Mouse (Mus musculus) bone marrow macrophage, adult 2 months (primary cell): ENCODE results near the gene Kcnj1.

Source experiments
- CTCF ChIP-seq: IDR thresholded peaks from 2 replicates; pipeline ENCODE4 v1.5.1; 2012; ENCODE audit warnings: low read depth, mild to moderate bottlenecking, low read length, moderate library complexity
- POLR2A ChIP-seq: IDR thresholded peaks from 2 replicates; pipeline ENCODE4 v1.6.1; 2012; ENCODE audit warnings: mild to moderate bottlenecking, low read depth, low read length, borderline replicate concordance

GRCm38 (mm10) chr9:32408730-32409059 lies 36.4 kb downstream of the Kcnj1 start:
- TF ChIP-seq CTCF, result no peak
- no peak for TF ChIP-seq POLR2A
